Mouse (Mus musculus) monocyte, adult 2 months (primary cell): ENCODE measurements around the gene Agap1.

Experiments
- DNase-seq, 2 experiments: peaks; one replicate each; pipeline ENCODE4 v3.0.0; 2022; ENCODE audit warnings: low spot score in 2 of 2, low read depth in 1 of 2

Gene Agap1

DNA sequence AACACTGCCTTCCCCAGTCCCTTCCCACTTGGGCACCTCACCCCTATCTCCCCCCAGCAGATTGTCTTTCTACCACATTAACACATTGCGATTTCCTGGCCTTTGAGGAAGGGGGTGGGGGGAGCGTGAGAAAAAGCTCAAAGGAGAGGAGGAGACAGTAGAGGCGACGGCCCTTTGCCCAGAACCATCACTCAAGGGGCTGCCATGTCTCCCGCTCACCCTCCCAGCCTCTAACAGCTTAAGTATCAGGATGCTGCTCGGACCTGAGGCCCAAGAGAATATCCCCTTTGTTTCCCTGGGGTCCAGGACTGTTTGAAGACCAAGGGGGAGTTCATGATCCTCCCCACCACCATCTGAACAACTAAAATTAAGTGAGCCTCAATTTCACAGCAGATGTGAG is 474.6 kb downstream of the Agap1 start:
- no peak for DNase-seq

DNA sequence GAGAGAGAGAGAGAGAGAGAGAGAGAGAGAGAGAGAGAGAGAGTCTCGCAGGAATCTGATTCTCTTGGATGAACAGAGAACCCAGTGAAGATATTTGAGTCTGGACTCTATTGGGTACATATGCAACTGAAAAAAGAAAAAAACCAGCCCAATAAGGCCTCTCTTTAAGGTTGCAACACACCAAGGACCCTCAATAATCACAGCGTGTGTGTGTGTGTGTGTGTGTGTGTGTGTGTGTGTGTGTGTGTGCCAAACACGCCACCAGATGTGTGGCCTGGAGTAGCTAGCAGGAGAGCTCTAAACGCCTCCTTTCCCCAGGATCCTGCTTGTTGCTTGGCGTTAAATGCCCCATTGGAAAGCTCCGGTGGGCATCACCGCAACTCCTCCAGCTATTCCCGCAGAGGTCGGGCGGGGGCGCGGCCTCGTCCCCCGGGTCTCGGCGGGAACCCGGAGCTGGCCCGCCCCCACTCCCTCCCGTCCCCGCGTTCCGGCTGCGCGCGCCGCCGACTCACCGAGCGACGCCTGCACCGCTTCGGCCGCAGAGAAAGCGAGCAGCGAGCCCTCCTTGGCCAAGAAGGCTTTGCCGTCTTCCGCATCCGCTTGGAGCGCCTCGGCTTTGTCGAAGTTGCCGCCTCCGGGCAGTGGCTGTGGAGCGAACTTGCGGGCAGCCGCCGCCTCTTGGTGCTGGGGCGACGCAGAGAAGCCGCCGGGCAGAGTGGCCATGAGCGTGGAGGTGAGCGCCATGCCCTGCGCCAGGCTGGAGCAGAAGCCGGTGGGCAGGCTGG is 475.3 kb downstream of the Agap1 start:
- no peak for DNase-seq

DNA sequence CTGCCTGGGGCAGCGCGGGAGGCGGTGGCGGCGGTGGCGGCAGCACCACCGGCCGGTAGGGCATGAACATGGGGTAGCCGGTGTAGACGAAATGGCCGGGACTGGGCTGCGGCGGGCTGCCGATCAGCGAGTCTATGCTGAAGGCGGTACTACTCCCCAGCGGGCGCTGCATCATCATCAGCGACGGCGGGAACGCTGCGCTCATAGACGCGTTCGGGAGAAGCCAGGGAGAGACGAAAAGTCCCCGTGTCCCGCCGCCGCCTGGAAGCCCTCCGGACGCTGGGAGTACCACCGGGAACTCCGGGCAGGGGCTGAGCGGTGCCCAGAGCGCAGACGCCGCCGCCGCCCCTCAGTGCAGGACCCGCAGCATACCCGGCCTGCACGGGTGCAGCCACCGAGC is 475.9 kb downstream of the Agap1 start:
- no peak for DNase-seq

DNA sequence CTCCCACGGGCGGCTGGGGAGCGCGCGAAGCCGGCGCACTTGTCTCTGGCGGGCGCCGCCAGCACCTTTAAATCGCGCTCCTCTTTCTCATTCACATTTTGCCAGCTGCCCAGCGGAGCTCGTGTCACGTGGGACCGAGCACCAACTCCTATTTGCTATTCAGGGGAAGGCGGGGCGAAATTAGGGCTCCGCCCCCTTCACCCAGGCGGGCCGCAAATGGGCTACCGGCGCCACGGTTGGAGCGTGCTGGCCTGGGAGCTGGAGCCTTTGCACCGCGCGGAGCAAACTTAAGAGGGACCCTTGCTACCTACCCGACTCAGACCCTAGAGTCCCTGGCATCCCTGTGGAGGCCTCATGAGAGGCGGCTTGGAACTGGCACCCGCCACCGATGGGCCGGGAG is 476.5 kb downstream of the Agap1 start, which contains the start of gene Gbx2:
TSS of gene Gbx2 (minus strand) at position 60 of the 400 bp plus-strand sequence.
- DNase-seq = no peak

DNA sequence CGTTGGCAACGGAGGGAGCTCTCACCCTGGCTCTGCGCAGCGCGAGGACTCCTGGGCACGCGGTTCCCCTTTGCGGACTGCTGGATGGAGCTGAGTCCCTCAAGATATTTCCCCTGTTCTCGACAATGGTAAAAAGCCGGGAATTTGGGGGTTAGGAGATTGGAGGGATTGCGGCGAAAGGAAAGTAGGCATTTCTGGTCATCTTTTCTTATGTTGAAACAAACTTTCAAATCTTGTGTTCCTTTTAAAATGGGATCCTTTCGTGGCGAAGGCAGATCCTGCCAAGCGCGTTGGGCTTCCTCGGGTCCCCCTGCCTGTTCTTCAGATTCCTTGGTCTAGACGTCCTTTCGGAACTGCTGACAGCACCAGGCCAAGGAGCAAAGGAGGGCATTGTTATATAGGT is 477.4 kb downstream of the Agap1 start:
- DNase-seq = no peak

DNA sequence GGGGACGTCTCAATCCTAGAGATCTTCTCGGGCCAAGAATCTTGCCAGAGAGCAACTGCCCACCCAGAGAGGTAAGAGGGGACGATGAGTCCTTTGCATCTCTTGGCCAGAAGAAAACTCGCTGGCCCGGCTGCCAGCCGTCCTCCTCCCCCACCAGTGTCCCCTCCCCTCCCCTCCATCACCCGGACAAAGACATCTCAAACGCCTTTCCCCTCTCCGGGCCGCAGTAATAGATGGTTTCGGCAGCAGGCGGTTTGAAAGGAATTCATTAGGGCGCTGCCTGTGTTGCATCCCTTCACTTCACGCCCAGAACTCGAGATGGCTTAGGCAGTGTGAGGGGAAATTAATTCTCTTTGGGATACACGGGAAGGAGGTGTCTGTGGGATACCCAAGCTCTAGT is 478.0 kb downstream of the Agap1 start:
- no peak for DNase-seq

DNA sequence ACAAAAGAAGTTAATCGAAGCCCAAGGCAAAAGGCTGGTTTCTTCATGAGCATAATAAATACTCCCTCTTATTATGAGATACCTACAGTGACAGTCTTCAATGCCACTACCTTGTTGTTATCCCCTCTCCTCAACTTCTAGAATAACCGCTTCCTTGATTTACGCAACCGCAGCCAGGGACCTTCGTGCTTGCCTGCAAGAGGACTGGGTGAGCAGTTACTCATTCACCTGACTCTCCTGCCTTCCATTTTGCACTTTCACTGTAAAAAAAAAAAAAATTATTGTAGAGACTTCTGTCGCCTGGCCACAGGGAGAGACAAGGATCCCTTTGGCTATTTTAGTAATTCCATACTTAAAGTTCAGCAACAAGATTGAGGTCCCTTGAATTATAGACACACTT is 478.4 kb downstream of the Agap1 start:
- no peak for DNase-seq

DNA sequence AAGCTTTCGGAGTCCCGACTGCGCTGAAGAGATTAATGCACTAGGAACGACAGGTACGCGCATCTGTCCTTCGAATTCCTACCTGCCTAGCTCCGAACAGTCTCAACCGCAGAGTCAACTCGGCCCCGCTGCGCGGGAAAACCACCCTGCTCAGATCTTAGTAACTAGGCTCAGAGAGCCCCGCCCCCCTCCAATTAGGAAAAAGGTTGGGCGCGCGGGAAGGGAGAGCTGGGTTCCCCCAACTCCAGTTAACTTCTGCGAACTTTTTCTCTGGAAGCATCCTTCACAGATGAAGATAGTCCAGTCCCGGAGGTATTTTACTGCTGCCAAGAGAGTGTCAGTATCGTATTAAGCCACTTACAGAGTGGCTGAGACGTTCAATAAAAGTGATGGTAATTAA is 479.2 kb downstream of the Agap1 start:
- DNase-seq = no peak

DNA sequence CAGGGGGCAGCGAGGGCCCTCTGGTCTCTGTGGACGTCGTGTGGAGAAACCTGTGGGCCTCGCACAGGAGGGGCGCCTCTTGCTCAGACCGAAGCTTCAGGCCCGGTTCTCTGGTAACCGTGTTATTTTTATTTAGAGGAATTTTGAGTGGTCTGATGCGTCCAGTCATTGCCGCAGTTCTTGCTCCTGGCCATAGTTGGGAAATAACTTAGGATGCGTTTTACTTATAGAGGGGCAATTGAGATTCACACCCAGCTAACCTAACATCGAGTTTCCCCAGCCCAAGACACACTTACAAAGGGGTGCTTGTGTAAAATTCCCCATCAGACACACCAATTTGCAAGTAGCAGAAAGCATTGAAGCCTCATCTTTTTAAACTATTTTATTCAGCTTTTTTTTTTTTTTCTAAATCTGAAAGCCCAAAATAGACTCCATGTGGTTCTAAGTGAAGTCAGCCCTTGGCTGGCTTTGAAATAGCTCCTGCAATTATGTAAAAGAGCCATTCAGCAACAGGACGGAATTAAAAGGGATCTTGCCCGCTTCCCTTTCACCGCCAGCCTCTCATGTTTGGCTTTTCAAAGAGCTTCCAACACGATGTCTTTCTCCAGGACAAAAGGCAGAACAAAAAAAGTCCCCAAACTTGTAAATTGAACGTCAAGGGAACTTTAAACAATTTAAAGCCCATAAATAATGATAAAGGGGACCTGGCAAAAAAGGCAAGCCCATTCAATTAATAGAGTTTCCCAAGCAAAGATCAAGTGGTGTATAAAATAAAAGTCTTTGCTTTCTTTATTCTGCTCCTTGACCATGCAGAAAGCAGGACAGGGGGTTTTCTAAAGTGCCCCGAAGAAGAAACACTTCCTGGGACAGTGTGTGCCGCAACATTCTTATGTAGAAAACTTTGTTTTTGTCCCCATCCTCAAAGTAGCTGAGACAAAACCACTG is 480.0 kb downstream of the Agap1 start:
- no peak for DNase-seq

DNA sequence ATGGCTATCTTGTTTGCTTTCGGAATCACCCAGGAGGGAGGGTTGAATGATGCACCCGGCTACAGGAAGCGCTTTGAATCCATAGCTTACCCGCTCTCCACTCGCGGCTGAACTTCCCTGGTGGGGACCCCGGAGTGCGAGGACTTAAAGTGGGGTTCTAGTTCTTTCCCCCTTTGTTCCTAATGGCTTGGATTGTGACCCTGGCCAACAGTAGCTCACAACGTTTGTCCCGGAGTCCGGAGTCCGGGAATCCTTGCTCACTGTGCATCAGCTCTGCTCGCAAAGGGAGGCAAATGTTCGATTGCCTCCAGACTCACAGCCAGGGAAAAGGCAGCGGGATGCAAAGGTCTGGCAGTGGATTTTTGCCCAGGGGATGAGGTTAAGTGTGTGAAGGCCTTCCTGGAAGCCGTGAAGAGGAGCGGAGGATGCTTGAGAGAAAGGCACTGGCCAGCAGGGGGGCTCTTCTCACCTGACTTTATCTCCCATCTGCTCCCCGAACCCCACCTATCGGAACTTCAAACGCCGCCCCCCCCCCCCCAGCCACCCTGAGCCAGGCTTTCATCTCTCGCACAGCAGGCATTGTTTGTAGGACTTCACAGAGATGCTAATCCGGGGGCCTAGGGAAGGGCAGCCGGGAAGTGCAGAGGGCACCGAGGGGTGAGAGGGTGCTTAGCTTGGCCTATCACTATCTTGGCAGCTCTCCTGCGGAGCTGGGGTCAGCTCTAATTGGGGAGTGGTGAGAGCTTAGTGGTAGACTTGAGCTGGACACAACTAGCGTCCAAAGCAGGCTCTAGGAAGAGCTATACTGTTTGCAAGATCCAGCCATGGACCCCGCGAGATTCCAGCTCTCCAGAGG is 481.1 kb downstream of the Agap1 start:
- DNase-seq = no peak

DNA sequence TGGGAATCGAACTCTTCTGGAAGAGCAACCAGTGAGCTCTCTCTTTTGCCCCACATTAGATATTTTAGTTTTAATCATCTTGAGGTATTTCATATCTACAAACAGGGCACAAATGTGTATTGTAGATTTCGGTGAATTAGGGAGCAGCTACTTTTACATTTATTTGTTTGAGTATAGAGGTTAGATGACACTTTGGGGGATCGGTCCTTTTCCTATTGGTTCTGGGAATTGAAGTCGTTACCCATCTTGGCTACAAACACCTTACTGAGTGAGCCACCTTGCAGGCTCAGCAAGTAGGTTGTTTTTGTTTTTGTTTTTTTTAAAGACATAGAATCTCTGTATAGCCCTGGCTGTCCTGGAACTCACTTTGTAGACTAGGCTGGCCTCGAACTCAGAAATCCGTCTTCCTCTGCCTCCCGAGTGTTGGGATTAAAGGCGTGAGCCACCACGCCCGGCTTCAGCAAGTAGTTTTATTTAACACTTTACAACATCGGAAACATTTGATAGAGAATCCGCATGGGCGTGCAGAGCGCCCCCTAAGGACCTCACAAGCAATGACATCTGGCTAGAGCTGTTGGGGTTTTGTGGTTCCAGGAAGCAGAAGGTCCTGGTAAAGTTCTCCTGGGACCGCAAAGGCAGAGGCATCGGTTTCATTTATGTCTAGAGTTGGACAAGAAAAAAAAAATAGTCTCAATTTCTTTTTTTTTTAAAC is 484.4 kb downstream of the Agap1 start:
- no peak for DNase-seq

DNA sequence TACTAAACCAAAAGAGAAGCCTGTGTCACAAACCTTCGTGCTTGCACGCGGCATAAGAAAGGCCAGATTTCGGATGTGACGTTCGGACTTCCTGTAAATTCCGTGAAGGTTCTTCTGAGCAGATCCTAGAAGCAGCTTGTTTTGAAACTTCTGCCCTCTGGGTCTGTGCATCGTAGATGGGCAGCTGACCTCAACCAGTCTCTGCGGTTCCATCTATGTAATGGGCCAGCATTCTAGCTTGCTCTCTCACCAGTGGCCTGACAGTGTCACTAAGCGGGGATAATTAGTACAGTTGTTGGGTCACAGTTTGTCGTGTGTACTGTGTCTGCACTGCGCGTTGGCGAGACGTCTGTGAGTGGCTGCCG is 485.0 kb downstream of the Agap1 start:
- DNase-seq = no peak

DNA sequence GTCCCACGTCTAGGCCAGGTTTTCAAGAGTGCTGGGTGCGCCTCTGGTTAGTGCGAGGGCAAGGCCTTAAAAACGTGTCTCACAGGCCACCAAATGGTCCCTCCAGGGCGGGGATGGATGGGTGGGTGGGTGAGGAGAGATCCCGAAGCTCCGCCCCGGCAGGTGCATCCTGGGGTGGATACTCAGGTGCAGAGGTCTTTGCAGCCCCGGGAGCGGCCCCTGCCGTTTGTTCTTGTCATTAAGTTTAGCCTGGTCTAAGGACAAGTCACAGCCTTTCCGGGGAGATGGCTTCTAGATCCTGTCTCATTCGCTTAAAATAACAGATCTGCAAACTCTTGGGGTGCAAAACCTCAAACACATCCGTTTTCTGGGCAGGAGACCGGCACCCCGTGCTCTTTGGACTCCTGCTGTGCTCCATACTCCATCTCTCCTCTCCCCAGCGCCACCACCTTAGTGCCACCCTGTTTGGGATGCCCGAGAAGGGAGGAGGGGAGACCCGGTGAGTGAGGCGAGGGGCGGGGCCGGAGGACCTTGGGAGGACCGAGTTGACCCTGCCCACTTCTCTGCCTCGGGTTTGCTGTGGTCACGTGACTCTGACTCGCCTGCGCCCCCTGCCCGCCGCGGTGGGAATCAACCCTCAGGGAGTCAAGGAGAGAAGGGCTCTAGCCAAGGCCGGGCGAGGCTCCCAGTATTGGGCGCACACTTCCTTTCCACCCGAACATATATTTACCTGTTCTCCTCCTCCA is 485.5 kb downstream of the Agap1 start:
- DNase-seq = peak; percentile 38 to 46

DNA sequence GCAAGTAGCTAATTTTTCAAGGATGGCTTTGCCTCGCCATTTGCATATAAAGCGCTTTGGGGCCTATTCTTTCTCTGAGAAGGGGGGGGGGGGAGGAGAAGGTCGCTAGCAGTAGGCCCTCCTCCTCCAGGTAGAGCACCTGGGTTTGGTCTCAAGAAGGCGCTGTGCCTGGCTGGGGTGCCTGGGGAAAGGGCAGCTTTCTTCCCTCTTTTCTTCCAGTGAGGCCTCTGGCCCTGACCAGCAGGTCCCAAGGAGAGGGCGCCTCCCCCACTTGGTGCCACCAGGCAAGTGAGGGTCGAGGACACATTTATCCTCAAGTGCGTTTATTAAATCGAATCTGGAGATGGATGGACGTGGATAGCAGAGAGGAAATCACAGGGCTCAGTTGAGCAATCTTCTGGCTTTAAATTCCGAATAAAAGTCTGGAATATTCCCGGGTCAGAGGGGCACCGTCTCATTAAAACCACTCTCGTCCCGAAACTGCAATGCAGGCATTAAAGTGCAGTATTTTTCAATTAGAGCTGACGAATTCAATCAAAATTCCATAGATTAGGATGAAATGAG is 486.4 kb downstream of the Agap1 start:
- no peak for DNase-seq

DNA sequence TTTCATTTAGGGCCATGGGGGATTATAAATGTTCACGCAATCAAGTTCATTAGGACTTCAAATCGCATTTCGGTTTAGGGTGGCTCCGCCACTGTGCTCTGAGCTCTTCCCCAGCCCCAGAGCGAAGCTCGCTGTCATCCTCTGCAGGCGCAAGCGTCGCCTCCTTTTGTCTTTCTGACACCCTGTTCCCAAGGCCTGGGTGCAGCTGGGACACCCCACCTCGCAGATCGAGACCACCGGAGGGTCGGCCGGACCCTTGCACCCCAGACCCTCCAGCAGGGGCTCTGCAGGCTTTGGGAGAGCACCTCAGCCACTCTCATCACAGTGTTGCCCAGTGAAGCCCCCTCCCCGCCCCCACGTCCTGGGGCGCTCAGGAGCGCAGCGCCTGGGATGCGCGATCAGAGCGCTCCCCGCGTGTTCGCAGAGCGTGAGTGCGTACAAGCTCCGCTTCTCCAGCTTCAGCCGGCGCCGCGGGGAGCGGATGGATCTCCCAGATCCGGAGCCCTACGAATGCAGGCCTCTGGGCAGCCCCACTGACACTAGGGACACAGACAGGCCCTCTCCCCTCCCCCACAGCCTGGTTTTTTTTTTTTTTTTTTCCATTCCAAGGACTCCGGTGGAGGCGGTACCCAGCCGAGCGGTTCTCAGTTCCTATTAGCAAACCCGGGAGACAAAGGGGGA is 487.2 kb downstream of the Agap1 start:
- DNase-seq = no peak

DNA sequence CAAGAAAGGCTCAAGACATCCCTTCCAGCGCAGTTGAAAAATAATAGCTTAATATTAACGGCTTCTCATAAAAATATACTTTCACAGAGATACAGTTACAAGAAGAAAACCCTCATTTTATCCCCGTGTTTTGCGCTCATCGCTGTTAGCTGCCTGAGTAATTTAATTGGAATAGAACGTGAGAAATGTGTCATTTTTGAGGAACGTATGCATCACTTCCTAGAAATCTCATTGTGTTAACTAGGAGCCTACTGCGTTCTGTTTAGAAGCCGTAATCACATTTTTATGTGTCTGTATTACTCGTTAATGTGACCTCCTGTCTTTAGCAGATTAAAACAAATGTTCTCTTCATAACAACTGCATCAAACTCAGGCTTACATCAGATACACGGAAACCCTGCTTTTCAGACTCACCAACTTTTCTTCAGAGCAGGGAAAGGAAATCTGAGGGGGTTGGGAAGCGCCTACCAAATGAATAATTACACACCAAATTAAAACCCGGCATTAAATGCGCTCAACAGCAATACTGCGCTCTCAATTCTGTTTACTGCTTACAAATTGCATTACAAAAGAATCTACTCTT is 487.9 kb downstream of the Agap1 start:
- no peak for DNase-seq

DNA sequence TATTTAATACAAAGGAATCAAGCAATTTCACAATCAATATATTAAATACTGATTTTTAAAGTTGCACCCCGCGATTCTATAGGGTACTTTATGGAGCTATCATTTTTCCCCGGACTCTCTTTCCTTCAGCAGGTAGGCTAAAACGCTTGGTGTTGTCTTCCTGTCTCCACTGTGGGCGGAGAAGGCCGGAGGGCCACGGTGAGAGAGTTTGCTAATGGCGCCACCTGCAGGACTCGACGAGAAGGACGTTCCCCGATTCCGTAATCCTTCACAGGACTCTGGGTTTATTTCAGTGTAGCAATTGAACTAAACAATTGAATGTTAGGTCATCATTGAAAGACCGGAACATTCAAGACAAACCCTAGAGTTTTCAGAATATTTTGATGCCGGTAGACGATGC is 488.6 kb downstream of the Agap1 start:
- peak in 1 of 2 experiments; percentile 31 for DNase-seq
